Mouse (Mus musculus): ENCODE data around the gene Mphosph9.

DNA sequence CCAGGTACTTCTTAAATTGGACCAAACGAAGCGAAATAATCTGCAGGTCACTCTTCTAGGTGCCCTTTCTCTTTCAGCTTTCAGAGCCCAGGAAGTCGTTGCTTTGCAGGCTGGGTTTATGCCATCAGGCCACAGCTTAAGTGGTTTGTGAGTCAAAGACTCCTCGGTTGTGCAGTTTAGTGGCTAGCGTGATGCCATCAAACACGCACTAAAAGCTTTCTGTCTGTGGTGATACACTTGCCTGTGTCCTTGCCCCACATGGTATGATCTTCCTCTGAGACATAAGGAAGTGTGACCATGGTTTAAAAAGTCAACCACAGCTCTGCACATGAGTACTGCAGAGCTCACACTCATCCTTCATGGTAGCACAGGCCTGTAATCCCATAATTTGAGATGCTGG lies 2.3 kb upstream of the Mphosph9 start:
- no peak for TF ChIP-seq CTCF (IDR thresholded peaks at IDR 0.05; ENCODE audit: low read depth)
- TF ChIP-seq EP300 (optimal IDR thresholded peaks at IDR 0.05): no peak
